Mouse (Mus musculus) testis, adult 2 months (tissue): Measurements from ENCODE around the gene Nav2.

Experiments
- CTCF ChIP-seq: fragments of 200-500 bp; IDR thresholded peaks from 2 replicates; pipeline ENCODE4 v1.5.1; 2012; ENCODE audit warnings: low read depth, mild to moderate bottlenecking, inconsistent platforms, low read length, moderate library complexity; ENCODE audit not compliant: control insufficient read depth, insufficient read depth, insufficient replicate concordance
- POLR2A ChIP-seq: fragments of 200-500 bp; IDR thresholded peaks from 2 replicates; pipeline ENCODE4 v1.6.1; 2012; ENCODE audit warnings: low read depth, mild to moderate bottlenecking, inconsistent platforms, low read length, moderate library complexity; ENCODE audit not compliant: control insufficient read depth

GRCm38 (mm10) chr7:49025991-49026390 is 117.5 kb downstream of the Nav2 start:
- TF ChIP-seq POLR2A (no peak), CTCF (no peak)
